Mouse (Mus musculus): ENCODE measurements around the gene Mvb12b. TPM values are rescaled to one million over a fixed set of nuclear protein-coding genes. Genes with fewer than 3 reads are reported as not detected.
A peak's percentile ranks its signal among the peaks of the same experiment; 100 is the strongest.

Mvb12b gene
- polyA plus RNA-seq (2016; fragmentation: Nextera tagmentation; extraction: Ambion mirVana) = 19.0 and 23.5 TPM in 2 replicates

GRCm38 (mm10) chr2:33887328-33888099 is at the start of gene Mvb12b:
Mvb12b (minus strand) TSS chr2:33887946.
- WGBS = 2% methylated on average over 67 of the region's 67 CpGs
- Histone ChIP-seq H3K9me3 (replicated peaks) (0 out of 2 replicates have a peak, but pooled peaks cover 3% of the 10 kb centered on the region), H3K4me1 (peaks cover 42% of the 10 kb centered on the region), H3K27me3 (ENCODE audit: low read depth, poor library complexity, severe bottlenecking) (peaks cover 7% of the 10 kb centered on the region; the same call in 1 of the 2 replicates), H3K36me3 (no peaks in the 10 kb centered on the region), H3K27ac (replicated peaks) (peak within 1 kb of the TSS; percentile 98), H3K4me3 (peak within 1 kb of the TSS; percentile 95)
- peak; percentile 74 for DNase-seq (ENCODE audit: low spot score)

DNA sequence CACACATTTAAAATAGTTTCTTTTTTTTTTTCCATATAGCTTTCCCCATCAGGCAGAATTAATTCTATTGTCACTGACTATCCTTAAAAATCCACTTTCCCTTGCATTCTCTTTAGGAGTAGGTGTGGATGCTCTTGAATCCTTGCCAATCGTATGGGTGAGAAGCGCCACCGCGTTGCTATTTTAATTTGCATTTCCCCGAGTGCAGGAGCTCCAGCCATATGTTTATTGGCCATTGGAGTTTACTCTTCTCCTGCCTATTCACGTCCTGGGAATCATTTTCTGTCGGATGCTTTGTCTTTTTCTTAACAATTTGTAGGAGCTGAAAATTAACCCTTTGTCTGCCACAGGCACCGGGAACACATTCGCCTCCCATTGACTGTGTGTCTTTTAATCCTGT is 48.0 kb upstream of the Mvb12b start:
- no peak overlapping the region for H3K27ac ChIP-seq (replicated peaks)
- WGBS = 70% methylated on average over 9 of the region's 9 CpGs

DNA sequence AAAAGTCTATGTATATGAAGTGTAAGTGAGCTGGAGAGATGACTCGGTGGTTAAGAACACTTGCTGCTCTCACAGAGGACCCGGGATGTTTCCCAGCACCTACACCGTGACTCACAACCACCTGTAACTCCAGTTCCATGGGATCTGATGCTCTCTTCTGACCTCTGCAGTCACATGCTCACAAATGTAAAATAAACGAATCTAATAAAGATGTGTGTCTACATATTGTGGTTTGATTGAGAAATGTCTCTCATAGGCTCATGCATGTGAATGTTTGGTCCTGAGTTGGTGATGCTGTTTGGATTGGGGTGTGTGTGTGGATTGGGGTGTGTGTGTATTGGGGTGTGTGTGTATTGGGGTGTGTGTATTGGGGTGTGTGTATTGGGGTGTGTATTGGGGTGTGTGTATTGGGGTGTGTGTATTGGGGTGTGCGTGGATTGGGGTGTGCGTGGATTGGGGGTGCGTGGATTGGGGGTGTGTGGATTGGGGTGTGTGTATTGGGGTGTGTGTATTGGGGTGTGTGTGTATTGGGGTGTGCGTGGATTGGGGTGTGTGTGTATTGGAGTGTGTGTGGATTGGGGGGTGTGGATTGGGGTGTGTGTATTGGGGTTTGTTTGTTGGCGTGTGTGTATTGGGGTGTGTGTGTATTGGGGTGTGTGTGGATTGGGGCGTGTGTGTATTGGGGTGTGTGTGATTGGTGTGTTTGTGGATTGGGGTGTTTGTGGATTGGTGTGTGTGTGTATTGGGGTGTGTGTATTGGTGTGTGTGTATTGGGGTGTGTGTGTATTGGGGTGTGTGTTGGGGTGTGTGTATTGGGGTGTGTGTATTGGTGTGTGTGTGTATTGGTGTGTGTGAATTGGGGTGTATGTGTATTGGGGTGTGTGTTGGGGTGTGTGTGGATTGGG is 46.1 kb upstream of the Mvb12b start:
- WGBS = 65% methylated on average over 10 of the region's 10 CpGs
- Histone ChIP-seq H3K4me3 (no peak overlapping the region), H3K9me3 (replicated peaks) (no peaks in the 10 kb centered on the region), H3K4me1 (0 out of 2 replicates have a peak, but pooled peaks cover 3% of the 10 kb centered on the region), H3K36me3 (no peaks in the 10 kb centered on the region), H3K27ac (replicated peaks) (no peak overlapping the region), H3K27me3 (ENCODE audit: low read depth, poor library complexity, severe bottlenecking) (no peaks in the 10 kb centered on the region)
- no peak for DNase-seq (ENCODE audit: low spot score)

More for the DNA sequence above, 48.0 kb upstream of the Mvb12b start:
- Histone ChIP-seq H3K27me3 (ENCODE audit: low read depth, poor library complexity, severe bottlenecking) (no peaks in the 10 kb centered on the region; the same call in 1 of the 2 replicates), H3K36me3 (no peaks in the 10 kb centered on the region), H3K9me3 (replicated peaks) (no peaks in the 10 kb centered on the region), H3K4me1 (0 out of 2 replicates have a peak, but pooled peaks cover 3% of the 10 kb centered on the region), H3K4me3 (no peak overlapping the region)
- DNase-seq (ENCODE audit: low spot score) = no peak

DNA sequence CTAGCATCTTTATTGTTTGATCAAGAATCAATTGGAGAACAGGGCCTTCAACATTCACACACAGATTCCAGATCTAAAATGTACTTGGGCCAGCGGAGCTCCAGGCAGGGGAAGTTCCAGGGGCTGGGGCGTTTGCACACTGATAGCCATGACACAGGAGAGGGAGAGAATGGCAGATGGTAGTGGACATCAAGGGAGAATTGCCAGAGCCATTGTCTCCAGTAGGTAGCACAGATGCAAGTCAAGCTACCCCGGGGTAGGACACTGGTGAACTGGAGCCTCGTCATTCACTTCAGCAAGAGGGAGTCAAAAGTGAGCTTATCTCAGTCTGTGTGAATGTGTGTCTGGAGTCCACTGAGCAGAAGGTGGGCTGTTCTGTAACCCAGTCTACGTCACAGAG is 43.4 kb upstream of the Mvb12b start:
- DNase-seq (ENCODE audit: low spot score) = no peak
- 84% methylated on average over 5 of the region's 5 CpGs for WGBS

DNA sequence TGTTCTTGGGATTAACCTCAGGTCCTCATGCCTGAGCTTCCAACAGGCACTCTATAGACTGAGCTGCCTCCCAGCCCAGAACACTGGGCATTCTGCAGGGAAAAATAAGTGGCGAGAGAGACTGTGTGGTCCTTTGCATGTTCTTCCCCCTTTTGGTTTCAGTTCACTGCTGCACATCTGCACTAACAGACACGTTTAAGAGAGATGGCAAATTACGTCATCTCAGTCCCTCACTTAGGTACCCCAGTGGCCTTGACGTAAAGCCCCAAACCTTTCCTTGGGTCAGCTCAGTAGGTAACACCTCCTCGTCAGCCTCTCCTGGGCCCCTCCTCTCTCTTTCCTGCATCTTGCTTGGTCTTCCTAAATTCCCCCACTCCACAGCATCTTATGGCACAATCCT is 37.5 kb upstream of the Mvb12b start:
- Histone ChIP-seq H3K36me3 (no peaks in the 10 kb centered on the region), H3K9me3 (replicated peaks) (no peaks in the 10 kb centered on the region), H3K4me3 (no peak overlapping the region), H3K27me3 (ENCODE audit: low read depth, poor library complexity, severe bottlenecking) (peaks cover 29% of the 10 kb centered on the region), H3K4me1 (peaks cover 6% of the 10 kb centered on the region), H3K27ac (replicated peaks) (no peak overlapping the region)
- DNase-seq (ENCODE audit: low spot score) = no peak
- 77% methylated on average over 5 of the region's 5 CpGs for WGBS

More for the DNA sequence above, 43.4 kb upstream of the Mvb12b start:
- Histone ChIP-seq H3K9me3 (replicated peaks) (no peaks in the 10 kb centered on the region), H3K27me3 (ENCODE audit: low read depth, poor library complexity, severe bottlenecking) (peaks cover 6% of the 10 kb centered on the region; the same call in 1 of the 2 replicates), H3K4me1 (0 out of 2 replicates have a peak, but pooled peaks cover 3% of the 10 kb centered on the region), H3K4me3 (no peak overlapping the region), H3K36me3 (no peaks in the 10 kb centered on the region), H3K27ac (replicated peaks) (no peak overlapping the region)

DNA sequence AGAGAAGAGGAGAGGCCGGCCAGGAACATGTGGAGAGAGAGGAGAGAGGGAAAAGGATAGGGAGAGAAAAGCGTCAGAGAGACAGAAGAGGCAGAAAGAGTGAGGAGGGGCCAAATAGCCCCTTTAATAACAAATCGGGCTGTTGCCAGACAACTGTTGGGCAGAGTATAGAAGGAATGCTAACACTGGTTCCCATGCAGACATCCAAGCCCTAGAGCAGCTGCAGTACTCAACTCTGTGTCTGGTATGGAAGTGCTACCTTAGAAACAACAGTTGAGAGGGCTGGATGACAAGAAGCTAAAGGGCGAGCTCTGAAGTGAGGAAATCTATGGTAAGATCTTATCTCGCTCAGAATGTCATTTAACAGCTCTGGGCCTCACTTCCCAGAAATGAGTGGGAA is 35.7 kb upstream of the Mvb12b start:
- peaks cover 22% of the 10 kb centered on the region for H3K4me1 ChIP-seq
- no peak overlapping the region for H3K4me3 ChIP-seq
- H3K27me3 ChIP-seq (ENCODE audit: low read depth, poor library complexity, severe bottlenecking) = peaks cover 41% of the 10 kb centered on the region
- DNase-seq (ENCODE audit: low spot score) = no peak
- H3K27ac ChIP-seq (replicated peaks) = no peak overlapping the region
- H3K36me3 ChIP-seq = no peaks in the 10 kb centered on the region
- no peaks in the 10 kb centered on the region for H3K9me3 ChIP-seq (replicated peaks)
- 80% methylated on average over 5 of the region's 5 CpGs for WGBS

DNA sequence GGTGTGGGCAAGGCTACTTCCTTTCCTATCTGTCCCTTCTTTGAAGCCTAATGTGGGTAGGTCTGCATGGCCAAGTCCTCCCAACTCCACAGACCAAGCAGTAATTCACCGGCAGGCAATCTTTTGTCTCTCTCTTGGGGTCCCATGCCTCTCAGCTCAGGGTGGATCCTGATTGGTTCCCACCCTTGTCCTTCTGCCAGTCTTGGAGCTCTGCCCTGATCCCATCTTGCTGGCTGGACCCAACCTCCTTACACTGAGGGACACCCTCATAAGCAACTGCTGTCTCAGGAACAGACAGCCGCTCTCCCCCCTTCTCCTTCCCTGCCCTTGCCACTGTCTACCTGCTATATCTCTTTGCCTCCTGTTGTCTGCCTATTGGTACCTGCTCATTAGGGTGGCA is 34.7 kb upstream of the Mvb12b start:
- Histone ChIP-seq H3K4me3 (no peak overlapping the region), H3K27me3 (ENCODE audit: low read depth, poor library complexity, severe bottlenecking) (peaks cover 41% of the 10 kb centered on the region), H3K4me1 (peaks cover 25% of the 10 kb centered on the region), H3K9me3 (replicated peaks) (no peaks in the 10 kb centered on the region), H3K36me3 (no peaks in the 10 kb centered on the region), H3K27ac (replicated peaks) (no peak overlapping the region)
- no peak for DNase-seq (ENCODE audit: low spot score)
- whole genome bisulfite sequencing = 87% methylated on average over 2 of the region's 2 CpGs

DNA sequence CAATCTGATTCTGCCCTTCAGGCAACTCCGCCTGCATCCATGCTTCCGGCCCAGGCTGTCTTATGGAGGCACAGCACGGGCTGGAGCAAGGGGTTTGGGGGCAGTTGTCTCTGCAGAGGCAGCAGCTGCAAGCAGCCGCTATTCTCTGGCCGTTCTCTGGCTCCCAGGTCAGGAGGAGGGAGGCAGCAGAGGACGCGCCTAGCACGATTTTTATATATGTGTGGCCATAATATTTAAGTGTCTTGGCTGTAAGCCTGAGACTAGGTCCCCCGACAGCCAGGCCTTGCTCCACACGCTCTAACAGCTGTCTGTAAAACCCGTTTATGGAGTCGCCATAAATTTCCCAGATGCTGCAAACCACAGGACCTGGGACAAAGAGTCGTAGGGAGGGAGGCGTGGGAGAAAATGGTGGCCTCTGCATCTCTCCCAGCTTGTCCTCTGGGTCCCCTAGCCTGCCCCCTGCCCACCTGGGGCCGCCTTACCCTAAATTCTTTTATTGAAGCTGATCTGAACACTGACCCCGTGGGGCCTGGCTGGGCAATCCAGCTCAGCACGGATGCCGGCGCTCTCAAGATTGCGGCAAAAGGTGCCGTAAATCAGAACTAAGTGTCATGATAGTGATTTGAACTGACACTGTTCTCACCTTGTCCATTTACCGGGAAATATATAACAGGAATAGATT is 32.3 kb upstream of the Mvb12b start:
- Histone ChIP-seq H3K4me1 (peaks cover 38% of the 10 kb centered on the region), H3K27me3 (ENCODE audit: low read depth, poor library complexity, severe bottlenecking) (peaks cover 35% of the 10 kb centered on the region), H3K4me3 (peak overlapping the region; percentile 33), H3K9me3 (replicated peaks) (no peaks in the 10 kb centered on the region), H3K36me3 (no peaks in the 10 kb centered on the region), H3K27ac (replicated peaks) (peak overlapping the region; percentile 78)
- DNase-seq (ENCODE audit: low spot score) = peak; percentile 35
- 26% methylated on average over 22 of the region's 22 CpGs for WGBS

GRCm38 (mm10) chr2:33918824-33919223 is 31.1 kb upstream of the Mvb12b start:
- Histone ChIP-seq H3K9me3 (replicated peaks) (no peaks in the 10 kb centered on the region), H3K27ac (replicated peaks) (no peak overlapping the region), H3K36me3 (no peaks in the 10 kb centered on the region), H3K4me1 (peaks cover 38% of the 10 kb centered on the region), H3K4me3 (no peak overlapping the region), H3K27me3 (ENCODE audit: low read depth, poor library complexity, severe bottlenecking) (peaks cover 35% of the 10 kb centered on the region)
- DNase-seq (ENCODE audit: low spot score) = no peak
- 88% methylated on average over 3 of the region's 3 CpGs for WGBS

- Histone ChIP-seq H3K4me1 (peaks cover 38% of the 10 kb centered on the region), H3K27ac (replicated peaks) (peak overlapping the region; percentile 38; the same call in 1 of the 2 replicates), H3K4me3 (no peak overlapping the region), H3K9me3 (replicated peaks) (no peaks in the 10 kb centered on the region), H3K27me3 (ENCODE audit: low read depth, poor library complexity, severe bottlenecking) (peaks cover 33% of the 10 kb centered on the region), H3K36me3 (no peaks in the 10 kb centered on the region)
- WGBS = 71% methylated on average over 6 of the region's 6 CpGs
- DNase-seq (ENCODE audit: low spot score) = peak; percentile 53
Measured at GRCm38 (mm10) chr2:33918318-33918717, 30.6 kb upstream of the Mvb12b start.

DNA sequence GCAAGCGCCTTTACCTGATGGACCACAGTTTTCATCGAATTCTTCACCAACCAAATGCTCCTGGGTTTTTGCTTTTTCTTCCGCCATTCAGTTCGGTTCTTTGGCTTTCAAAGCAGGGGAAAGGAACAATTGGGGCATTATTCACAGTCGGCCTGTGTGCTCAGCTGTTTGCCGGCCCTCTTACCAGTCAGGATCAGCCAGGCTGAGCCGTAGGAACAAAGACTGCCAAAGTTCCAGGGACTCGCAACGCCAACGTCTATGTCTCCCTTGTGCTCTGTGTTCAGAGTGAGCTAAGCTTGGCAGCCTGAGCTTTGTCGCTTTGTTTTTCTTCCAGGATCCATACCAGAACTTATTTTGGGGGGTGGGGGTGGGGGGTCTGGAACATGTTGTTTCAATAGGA is 28.9 kb upstream of the Mvb12b start:
- H3K27me3 ChIP-seq (ENCODE audit: low read depth, poor library complexity, severe bottlenecking) = peaks cover 23% of the 10 kb centered on the region
- DNase-seq (ENCODE audit: low spot score) = peak; percentile 39
- WGBS = 37% methylated on average over 11 of the region's 11 CpGs
- H3K36me3 ChIP-seq = no peaks in the 10 kb centered on the region
- no peaks in the 10 kb centered on the region for H3K9me3 ChIP-seq (replicated peaks)
- H3K4me3 ChIP-seq = no peak overlapping the region
- peaks cover 42% of the 10 kb centered on the region for H3K4me1 ChIP-seq
- H3K27ac ChIP-seq (replicated peaks) = peak overlapping the region; percentile 73

- Histone ChIP-seq H3K27ac (replicated peaks) (no peak overlapping the region), H3K4me3 (no peak overlapping the region), H3K4me1 (peaks cover 33% of the 10 kb centered on the region), H3K36me3 (no peaks in the 10 kb centered on the region), H3K27me3 (ENCODE audit: low read depth, poor library complexity, severe bottlenecking) (peaks cover 9% of the 10 kb centered on the region), H3K9me3 (replicated peaks) (no peaks in the 10 kb centered on the region)
- no peak for DNase-seq (ENCODE audit: low spot score)
- WGBS = 79% methylated on average over 8 of the region's 8 CpGs
Measured at GRCm38 (mm10) chr2:33914998-33915397, 27.3 kb upstream of the Mvb12b start.

Measured in midbrain, embryonic 10.5 days (tissue).